Mouse (Mus musculus): ENCODE measurements around the gene Hivep3. TPM values are rescaled to one million over a fixed set of nuclear protein-coding genes. Genes with fewer than 3 reads are reported as not detected.
A peak's percentile ranks its signal among the peaks of the same experiment; 100 is the strongest.

Hivep3 gene
- polyA plus RNA-seq, 1 experiment from 2014 or later, result 13.8 TPM

GRCm38 (mm10) chr4:119843294-119843693 is 109.7 kb downstream of the Hivep3 start:
- Histone ChIP-seq H3K4me1 (ENCODE audit: control insufficient read depth, insufficient read depth, low read length) (no peaks in the 10 kb centered on the region), H3K9ac (ENCODE audit: low read length) (no peak overlapping the region), H3K36me3 (ENCODE audit: control insufficient read depth, insufficient read depth, low read length) (no peaks in the 10 kb centered on the region), H3K9me3 (replicated peaks; ENCODE audit: control insufficient read depth, low read length) (no peaks in the 10 kb centered on the region), H3K4me2 (ENCODE audit: low read length) (no peak overlapping the region), H3K27ac (ENCODE audit: low read depth, low read length) (no peak overlapping the region), H3K27me3 (replicated peaks; ENCODE audit: control insufficient read depth, insufficient read depth, low read length) (no peaks in the 10 kb centered on the region), H3K4me3 (ENCODE audit: low read depth, low read length) (no peak overlapping the region)
- ATAC-seq (no peak), DNase-seq (ENCODE audit: low spot score) (no peak)
- WGBS, result 78% methylated on average over 3 of the region's 3 CpGs

DNA sequence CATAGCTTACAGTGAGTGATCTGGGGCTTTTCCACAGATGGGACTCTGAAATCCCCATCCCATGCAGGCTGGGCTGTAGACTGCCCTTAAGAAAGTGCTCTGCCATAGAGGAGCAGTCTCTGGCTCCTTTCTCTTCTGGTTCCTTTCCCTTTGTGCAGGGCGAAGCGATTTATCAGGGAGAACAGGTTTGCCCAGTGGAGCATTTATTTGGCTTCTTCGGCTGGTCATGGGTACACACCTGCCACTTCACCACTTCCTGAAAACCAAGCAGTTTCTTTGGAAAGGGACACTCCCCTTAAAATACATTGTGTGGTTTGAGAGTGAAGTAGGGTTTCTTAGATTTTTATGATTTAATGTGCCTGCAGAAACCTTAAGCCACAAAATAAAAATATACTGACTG is 110.7 kb downstream of the Hivep3 start:
- H3K27ac ChIP-seq (ENCODE audit: low read depth, low read length), result no peak overlapping the region
- WGBS, result 76% methylated on average over 3 of the region's 3 CpGs
- no peak overlapping the region for H3K4me2 ChIP-seq (ENCODE audit: low read length)
- ATAC-seq (no peak), DNase-seq (ENCODE audit: low spot score) (no peak)
- H3K36me3 ChIP-seq (ENCODE audit: control insufficient read depth, insufficient read depth, low read length), result no peaks in the 10 kb centered on the region
- H3K4me3 ChIP-seq (ENCODE audit: low read depth, low read length), result no peak overlapping the region
- no peaks in the 10 kb centered on the region for H3K27me3 ChIP-seq (replicated peaks; ENCODE audit: control insufficient read depth, insufficient read depth, low read length)
- H3K9me3 ChIP-seq (replicated peaks; ENCODE audit: control insufficient read depth, low read length), result no peaks in the 10 kb centered on the region
- no peaks in the 10 kb centered on the region for H3K4me1 ChIP-seq (ENCODE audit: control insufficient read depth, insufficient read depth, low read length)
- no peak overlapping the region for H3K9ac ChIP-seq (ENCODE audit: low read length)

DNA sequence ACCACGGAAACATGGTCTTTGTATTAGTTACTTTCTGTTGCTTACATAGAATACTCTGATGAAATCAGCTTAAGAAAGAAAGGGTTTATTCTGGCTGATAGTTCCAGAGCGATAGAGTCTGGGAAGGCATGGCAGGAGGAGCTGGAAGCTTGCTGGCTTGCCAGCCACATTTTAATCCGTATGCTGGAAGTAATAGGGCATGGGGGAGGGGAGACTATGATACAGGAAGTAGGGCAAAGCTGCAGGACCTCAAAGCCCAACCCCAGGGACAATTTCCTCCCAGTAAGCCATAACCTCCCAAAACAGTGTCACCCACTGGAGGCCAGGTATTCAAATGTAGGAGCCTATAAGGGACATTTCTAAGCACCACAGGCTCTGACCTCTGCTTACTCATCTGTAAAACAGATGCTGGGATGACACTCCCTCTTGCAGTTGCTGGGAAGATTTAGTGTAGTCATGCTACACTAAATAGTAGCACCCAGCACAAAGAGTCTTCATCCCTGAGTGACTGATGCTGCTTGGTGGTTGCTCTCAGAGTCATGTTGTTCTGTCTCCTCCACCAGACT is 112.1 kb downstream of the Hivep3 start:
- Histone ChIP-seq H3K27ac (ENCODE audit: low read depth, low read length) (no peak overlapping the region), H3K9me3 (replicated peaks; ENCODE audit: control insufficient read depth, low read length) (no peaks in the 10 kb centered on the region), H3K4me3 (ENCODE audit: low read depth, low read length) (no peak overlapping the region), H3K9ac (ENCODE audit: low read length) (no peak overlapping the region), H3K27me3 (replicated peaks; ENCODE audit: control insufficient read depth, insufficient read depth, low read length) (no peaks in the 10 kb centered on the region), H3K4me1 (ENCODE audit: control insufficient read depth, insufficient read depth, low read length) (no peaks in the 10 kb centered on the region), H3K4me2 (ENCODE audit: low read length) (no peak overlapping the region), H3K36me3 (ENCODE audit: control insufficient read depth, insufficient read depth, low read length) (no peaks in the 10 kb centered on the region)
- WGBS, result 66% methylated on average over 3 of the region's 3 CpGs
- ATAC-seq (no peak), DNase-seq (ENCODE audit: low spot score) (no peak)

DNA sequence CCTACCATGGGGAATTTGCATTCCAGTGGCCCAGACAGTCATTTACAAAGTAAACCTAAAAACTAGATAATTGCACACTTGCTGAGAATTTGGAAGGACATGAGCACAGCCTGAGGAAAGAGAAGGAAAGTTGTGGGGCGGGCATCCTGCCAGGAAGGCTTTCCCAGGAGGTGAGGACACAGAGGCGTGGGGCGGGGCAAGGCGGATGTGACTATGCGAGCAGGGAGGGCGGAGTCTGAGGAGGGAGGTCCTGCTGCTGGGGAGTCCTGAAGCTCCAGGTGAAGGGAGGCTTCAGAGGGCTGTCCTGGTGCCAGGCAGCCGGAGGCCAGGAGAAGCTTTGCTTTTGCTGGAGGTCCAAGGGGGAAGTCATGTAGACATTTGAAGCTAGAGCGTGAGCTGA is 118.9 kb downstream of the Hivep3 start:
- Histone ChIP-seq H3K36me3 (ENCODE audit: control insufficient read depth, insufficient read depth, low read length) (no peaks in the 10 kb centered on the region), H3K9ac (ENCODE audit: low read length) (no peak overlapping the region), H3K27ac (ENCODE audit: low read depth, low read length) (no peak overlapping the region), H3K4me1 (ENCODE audit: control insufficient read depth, insufficient read depth, low read length) (peaks cover 6% of the 10 kb centered on the region; the same call in 1 of the 2 replicates), H3K27me3 (replicated peaks; ENCODE audit: control insufficient read depth, insufficient read depth, low read length) (no peaks in the 10 kb centered on the region), H3K9me3 (replicated peaks; ENCODE audit: control insufficient read depth, low read length) (no peaks in the 10 kb centered on the region), H3K4me2 (ENCODE audit: low read length) (no peak overlapping the region), H3K4me3 (ENCODE audit: low read depth, low read length) (no peak overlapping the region)
- DNase-seq (ENCODE audit: low spot score) (no peak), ATAC-seq (no peak)
- WGBS, result 58% methylated on average over 8 of the region's 8 CpGs

DNA sequence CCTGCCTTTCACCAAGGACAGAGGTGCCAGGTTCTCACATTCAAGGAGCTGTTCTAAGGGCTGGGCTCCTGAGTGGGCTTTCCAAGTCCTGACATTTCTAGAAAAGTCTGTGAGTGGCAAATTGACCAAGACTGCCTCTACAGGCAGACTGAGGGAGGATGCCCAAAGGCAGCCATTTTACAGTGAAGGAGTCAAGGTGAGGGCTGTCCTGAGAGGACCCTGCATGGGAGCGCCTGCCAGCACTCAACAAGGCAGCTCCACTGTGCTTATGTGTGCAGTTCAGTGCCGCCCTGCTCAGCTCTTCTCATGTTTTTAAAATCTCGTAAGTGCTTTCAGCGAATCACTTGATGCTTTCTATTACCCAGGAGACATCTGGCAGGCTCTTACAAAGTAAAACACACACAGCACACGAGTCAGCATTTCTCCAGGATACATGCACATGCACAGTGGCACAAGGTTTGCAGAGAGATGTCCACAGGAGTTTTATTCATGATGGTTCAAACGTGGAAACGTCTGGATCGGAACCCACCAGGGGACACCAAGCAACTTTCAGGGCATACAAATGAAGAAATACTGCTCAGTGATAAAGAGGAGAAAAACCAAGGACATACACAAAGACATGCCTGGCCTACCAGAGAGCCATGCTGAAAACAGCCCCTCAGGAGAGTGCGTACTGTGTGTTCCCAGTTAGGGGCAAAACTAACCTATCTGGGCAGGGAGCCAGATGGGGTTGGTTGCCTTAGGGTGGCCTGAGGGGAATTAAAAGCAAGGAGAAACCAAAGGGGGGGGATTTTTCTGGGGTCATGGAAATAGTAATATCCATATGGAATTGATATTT is 120.9 kb downstream of the Hivep3 start:
- no peaks in the 10 kb centered on the region for H3K27me3 ChIP-seq (replicated peaks; ENCODE audit: control insufficient read depth, insufficient read depth, low read length)
- no peaks in the 10 kb centered on the region for H3K9me3 ChIP-seq (replicated peaks; ENCODE audit: control insufficient read depth, low read length)
- no peak overlapping the region for H3K4me2 ChIP-seq (ENCODE audit: low read length)
- H3K4me1 ChIP-seq (ENCODE audit: control insufficient read depth, insufficient read depth, low read length), result peaks cover 6% of the 10 kb centered on the region; the same call in 1 of the 2 replicates
- H3K9ac ChIP-seq (ENCODE audit: low read length), result no peak overlapping the region
- H3K4me3 ChIP-seq (ENCODE audit: low read depth, low read length), result no peak overlapping the region
- peak; percentile 26; the same call in 1 of the 2 replicates for ATAC-seq
- WGBS, result 72% methylated on average over 9 of the region's 9 CpGs
- no peaks in the 10 kb centered on the region for H3K36me3 ChIP-seq (ENCODE audit: control insufficient read depth, insufficient read depth, low read length)
- no peak overlapping the region for H3K27ac ChIP-seq (ENCODE audit: low read depth, low read length)
- peak; percentile 16 for DNase-seq (ENCODE audit: low spot score)

- Histone ChIP-seq H3K4me1 (ENCODE audit: control insufficient read depth, insufficient read depth, low read length) (peaks cover 3% of the 10 kb centered on the region; the same call in 1 of the 2 replicates), H3K27me3 (replicated peaks; ENCODE audit: control insufficient read depth, insufficient read depth, low read length) (no peaks in the 10 kb centered on the region), H3K36me3 (ENCODE audit: control insufficient read depth, insufficient read depth, low read length) (no peaks in the 10 kb centered on the region), H3K4me3 (ENCODE audit: low read depth, low read length) (no peak overlapping the region), H3K27ac (ENCODE audit: low read depth, low read length) (no peak overlapping the region), H3K4me2 (ENCODE audit: low read length) (no peak overlapping the region), H3K9ac (ENCODE audit: low read length) (no peak overlapping the region), H3K9me3 (replicated peaks; ENCODE audit: control insufficient read depth, low read length) (no peaks in the 10 kb centered on the region)
- ATAC-seq (no peak), DNase-seq (ENCODE audit: low spot score) (no peak)
- 77% methylated on average over 4 of the region's 4 CpGs for WGBS
These were observed 125.9 kb downstream of the Hivep3 start for GRCm38 (mm10) chr4:119859454-119859853.

- 69% methylated on average over 4 of the region's 4 CpGs for WGBS
- Histone ChIP-seq H3K36me3 (ENCODE audit: control insufficient read depth, insufficient read depth, low read length) (no peaks in the 10 kb centered on the region), H3K27ac (ENCODE audit: low read depth, low read length) (no peak overlapping the region), H3K9ac (ENCODE audit: low read length) (no peak overlapping the region), H3K4me1 (ENCODE audit: control insufficient read depth, insufficient read depth, low read length) (no peaks in the 10 kb centered on the region), H3K9me3 (replicated peaks; ENCODE audit: control insufficient read depth, low read length) (no peaks in the 10 kb centered on the region), H3K27me3 (replicated peaks; ENCODE audit: control insufficient read depth, insufficient read depth, low read length) (no peaks in the 10 kb centered on the region), H3K4me3 (ENCODE audit: low read depth, low read length) (no peak overlapping the region), H3K4me2 (ENCODE audit: low read length) (no peak overlapping the region)
- ATAC-seq (no peak), DNase-seq (ENCODE audit: low spot score) (no peak)
These were observed 127.4 kb downstream of the Hivep3 start for GRCm38 (mm10) chr4:119861001-119861400.

- Histone ChIP-seq H3K27me3 (replicated peaks; ENCODE audit: control insufficient read depth, insufficient read depth, low read length) (no peaks in the 10 kb centered on the region), H3K4me3 (ENCODE audit: low read depth, low read length) (no peak overlapping the region), H3K4me2 (ENCODE audit: low read length) (no peak overlapping the region), H3K36me3 (ENCODE audit: control insufficient read depth, insufficient read depth, low read length) (no peaks in the 10 kb centered on the region), H3K9ac (ENCODE audit: low read length) (no peak overlapping the region), H3K4me1 (ENCODE audit: control insufficient read depth, insufficient read depth, low read length) (no peaks in the 10 kb centered on the region), H3K9me3 (replicated peaks; ENCODE audit: control insufficient read depth, low read length) (no peaks in the 10 kb centered on the region), H3K27ac (ENCODE audit: low read depth, low read length) (no peak overlapping the region)
- 62% methylated on average over 3 of the region's 3 CpGs for WGBS
- no peak for DNase-seq (ENCODE audit: low spot score)
- ATAC-seq, result no peak
These were observed 132.4 kb downstream of the Hivep3 start for GRCm38 (mm10) chr4:119865827-119866455.

GRCm38 (mm10) chr4:119867132-119867531 is 133.5 kb downstream of the Hivep3 start:
- H3K9ac ChIP-seq (ENCODE audit: low read length), result no peak overlapping the region
- WGBS, result 96% methylated on average over 3 of the region's 3 CpGs
- ATAC-seq (no peak), DNase-seq (ENCODE audit: low spot score) (no peak)
- no peaks in the 10 kb centered on the region for H3K27me3 ChIP-seq (replicated peaks; ENCODE audit: control insufficient read depth, insufficient read depth, low read length)
- no peak overlapping the region for H3K4me2 ChIP-seq (ENCODE audit: low read length)
- no peak overlapping the region for H3K4me3 ChIP-seq (ENCODE audit: low read depth, low read length)
- H3K4me1 ChIP-seq (ENCODE audit: control insufficient read depth, insufficient read depth, low read length), result no peaks in the 10 kb centered on the region
- no peaks in the 10 kb centered on the region for H3K9me3 ChIP-seq (replicated peaks; ENCODE audit: control insufficient read depth, low read length)
- H3K36me3 ChIP-seq (ENCODE audit: control insufficient read depth, insufficient read depth, low read length), result no peaks in the 10 kb centered on the region
- H3K27ac ChIP-seq (ENCODE audit: low read depth, low read length), result no peak overlapping the region

All from forebrain, embryonic 14.5 days (tissue).